Mouse (Mus musculus) embryonic facial prominence, embryonic 12.5 days (tissue): ENCODE measurements around the gene Srl. TPM values are rescaled to one million over a fixed set of nuclear protein-coding genes. Genes with fewer than 3 reads are reported as not detected.

Experiments used
- ATAC-seq: fragments of 200-750 bp; cut with Nextera tagmentation; 2 replicates; pipeline ENCODE4 v1.8.0; 2017; ENCODE audit not compliant: insufficient number of reproducible peaks, insufficient read depth, low FRiP score, low TSS enrichment
- H3K27ac ChIP-seq: fragments of 300-500 bp; sonication (generic); 2 replicates; pipeline ENCODE4 v1.5.1; 2016; ENCODE audit warnings: mild to moderate bottlenecking
- H3K27me3 ChIP-seq: fragments of 300-500 bp; sonication (generic); 2 replicates; pipeline ENCODE4 v1.6.1; 2016; ENCODE audit warnings: mild to moderate bottlenecking, moderate library complexity
- H3K36me3 ChIP-seq: fragments of 300-500 bp; sonication (generic); 2 replicates; pipeline ENCODE4 v1.6.1; 2016; ENCODE audit warnings: mild to moderate bottlenecking
- H3K4me1 ChIP-seq: fragments of 300-500 bp; sonication (generic); 2 replicates; pipeline ENCODE4 v1.6.1; 2016
- H3K4me2 ChIP-seq: fragments of 300-500 bp; sonication (generic); replicated peaks from 2 replicates; pipeline ENCODE4 v1.6.1; 2016; ENCODE audit warnings: mild to moderate bottlenecking, moderate library complexity
- H3K4me3 ChIP-seq: fragments of 300-500 bp; sonication (generic); 2 replicates; pipeline ENCODE4 v1.5.1; 2016; ENCODE audit warnings: mild to moderate bottlenecking
- H3K9ac ChIP-seq: fragments of 300-500 bp; sonication (generic); 2 replicates; pipeline ENCODE4 v1.6.1; 2016; ENCODE audit warnings: mild to moderate bottlenecking, moderate library complexity
- H3K9me3 ChIP-seq: fragments of 300-500 bp; sonication (generic); 2 replicates; pipeline ENCODE4 v1.6.1; 2016; ENCODE audit warnings: mild to moderate bottlenecking, moderate library complexity
- WGBS: fragments of 180-500 bp; shearing (Covaris S2); methylation state at CpG from one replicate; pipeline ENCODE4 v1.1.7; 2016; 5-methylcytosine and 5-hydroxymethylcytosine counted together
- polyA plus RNA-seq: library from polyadenylated mRNA; unstranded; fragments of >200 nt; fragmentation: Nextera tagmentation; extraction: Ambion mirVana; gene quantifications from 2 replicates; pipeline ENCODE4 v1.2.1, GENCODE M21; 2016

Srl gene
- polyA plus RNA-seq, 1 experiment from 2014 or later: 31.9 TPM

- Histone ChIP-seq H3K27ac (no peak overlapping the region), H3K4me2 (no peak overlapping the region), H3K36me3 (peaks cover 46% of the 10 kb centered on the region), H3K4me3 (no peak overlapping the region), H3K9me3 (no peaks in the 10 kb centered on the region), H3K9ac (no peak overlapping the region), H3K27me3 (no peaks in the 10 kb centered on the region), H3K4me1 (peaks cover 32% of the 10 kb centered on the region)
- WGBS: 44% methylated on average over 13 of the region's 13 CpGs
- peak; percentile 17; the same call in 1 of the 2 replicates for ATAC-seq
Measured at GRCm38 (mm10) chr16:4551056-4551455, 9.4 kb upstream of the Srl start.

GRCm38 (mm10) chr16:4548953-4549688, 7.5 kb upstream of the Srl start:
- Histone ChIP-seq H3K9me3 (no peaks in the 10 kb centered on the region), H3K4me2 (no peak overlapping the region), H3K27ac (no peak overlapping the region), H3K4me1 (peaks cover 31% of the 10 kb centered on the region), H3K27me3 (no peaks in the 10 kb centered on the region), H3K4me3 (no peak overlapping the region), H3K9ac (no peak overlapping the region), H3K36me3 (peaks cover 58% of the 10 kb centered on the region)
- 91% methylated on average over 18 of the region's 18 CpGs for WGBS
- no peak for ATAC-seq

- ATAC-seq: no peak
- Histone ChIP-seq H3K27ac (no peak overlapping the region), H3K4me3 (no peak overlapping the region), H3K4me2 (no peak overlapping the region), H3K9ac (no peak overlapping the region), H3K36me3 (peaks cover 58% of the 10 kb centered on the region), H3K4me1 (peaks cover 15% of the 10 kb centered on the region), H3K27me3 (no peaks in the 10 kb centered on the region), H3K9me3 (no peaks in the 10 kb centered on the region)
- 87% methylated on average over 5 of the region's 5 CpGs for WGBS
Measured at GRCm38 (mm10) chr16:4547611-4548010, 6.0 kb upstream of the Srl start.

GRCm38 (mm10) chr16:4546838-4547237, 5.2 kb upstream of the Srl start:
- Histone ChIP-seq H3K27ac (no peak overlapping the region), H3K9me3 (no peaks in the 10 kb centered on the region), H3K36me3 (peaks cover 58% of the 10 kb centered on the region), H3K4me1 (peaks cover 12% of the 10 kb centered on the region), H3K27me3 (no peaks in the 10 kb centered on the region), H3K4me2 (no peak overlapping the region), H3K9ac (no peak overlapping the region), H3K4me3 (no peak overlapping the region)
- 92% methylated on average over 8 of the region's 8 CpGs for WGBS
- ATAC-seq: no peak

DNA sequence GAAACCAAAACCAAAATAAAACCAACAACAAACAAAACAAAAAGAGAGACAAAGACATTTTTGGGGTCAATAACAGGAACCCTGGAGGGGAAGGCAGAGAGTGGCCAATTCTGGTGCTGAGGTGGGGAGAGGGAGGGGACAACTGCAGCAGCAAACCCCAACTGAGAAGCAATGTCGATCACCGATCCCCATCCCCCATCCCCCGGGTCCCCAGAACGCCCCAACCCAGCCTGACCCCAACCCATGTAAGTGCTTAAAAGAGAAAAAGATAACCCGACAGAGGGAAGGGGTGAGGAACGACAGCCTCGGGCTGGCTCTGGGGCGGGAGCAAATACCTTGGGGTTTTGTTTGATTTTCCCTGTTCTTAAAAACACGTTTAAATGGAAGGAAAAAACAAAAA, 3.2 kb upstream of the Srl start:
- H3K36me3 ChIP-seq: peaks cover 46% of the 10 kb centered on the region

DNA sequence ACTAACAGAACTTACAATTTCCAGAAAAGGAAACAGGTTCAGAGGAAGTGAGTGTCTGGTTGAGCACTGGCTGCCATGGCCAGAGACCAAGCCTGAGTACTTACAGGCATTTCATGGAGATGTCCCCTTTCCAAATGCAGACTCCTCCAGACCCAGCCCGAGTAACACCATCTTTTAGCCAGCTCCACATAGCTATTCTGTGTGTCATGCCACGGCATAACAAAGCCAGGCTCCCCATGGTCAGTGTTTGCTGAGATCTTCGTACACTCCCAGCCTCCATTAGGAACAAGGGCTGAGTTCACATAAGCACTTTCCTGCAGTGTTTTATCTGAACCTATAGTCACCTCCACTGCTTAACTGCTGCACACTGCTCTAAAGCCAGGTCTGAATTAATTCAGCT, 1.6 kb upstream of the Srl start:
- H3K27me3 ChIP-seq: no peaks in the 10 kb centered on the region
- H3K9ac ChIP-seq: no peak overlapping the region
- H3K4me3 ChIP-seq: no peak overlapping the region
- H3K36me3 ChIP-seq: peaks cover 30% of the 10 kb centered on the region
- no peak overlapping the region for H3K4me2 ChIP-seq
- no peak for ATAC-seq
- 0 out of 2 replicates have a peak, but pooled peaks cover 5% of the 10 kb centered on the region for H3K4me1 ChIP-seq
- H3K9me3 ChIP-seq: no peaks in the 10 kb centered on the region
- 80% methylated on average over 3 of the region's 3 CpGs for WGBS
- H3K27ac ChIP-seq: no peak overlapping the region

More for the DNA sequence above, 3.2 kb upstream of the Srl start:
- Histone ChIP-seq H3K9me3 (no peaks in the 10 kb centered on the region), H3K4me1 (0 out of 2 replicates have a peak, but pooled peaks cover 5% of the 10 kb centered on the region), H3K4me3 (no peak overlapping the region), H3K9ac (no peak overlapping the region), H3K27me3 (no peaks in the 10 kb centered on the region), H3K27ac (no peak overlapping the region), H3K4me2 (no peak overlapping the region)
- no peak for ATAC-seq
- 74% methylated on average over 9 of the region's 9 CpGs for WGBS

- no peak for ATAC-seq
- H3K36me3 ChIP-seq: peaks cover 24% of the 10 kb centered on the region
- no peak overlapping the region for H3K9ac ChIP-seq
- no peaks in the 10 kb centered on the region for H3K27me3 ChIP-seq
- H3K4me3 ChIP-seq: peak overlapping the region; percentile 41
- no peak overlapping the region for H3K27ac ChIP-seq
- peaks cover 8% of the 10 kb centered on the region; the same call in 1 of the 2 replicates for H3K4me1 ChIP-seq
- no peaks in the 10 kb centered on the region for H3K9me3 ChIP-seq
- H3K4me2 ChIP-seq: peak overlapping the region; percentile 50
- WGBS: 44% methylated on average over 7 of the region's 7 CpGs
Measured at GRCm38 (mm10) chr16:4542236-4542774, 689 bp upstream of the Srl start.

DNA sequence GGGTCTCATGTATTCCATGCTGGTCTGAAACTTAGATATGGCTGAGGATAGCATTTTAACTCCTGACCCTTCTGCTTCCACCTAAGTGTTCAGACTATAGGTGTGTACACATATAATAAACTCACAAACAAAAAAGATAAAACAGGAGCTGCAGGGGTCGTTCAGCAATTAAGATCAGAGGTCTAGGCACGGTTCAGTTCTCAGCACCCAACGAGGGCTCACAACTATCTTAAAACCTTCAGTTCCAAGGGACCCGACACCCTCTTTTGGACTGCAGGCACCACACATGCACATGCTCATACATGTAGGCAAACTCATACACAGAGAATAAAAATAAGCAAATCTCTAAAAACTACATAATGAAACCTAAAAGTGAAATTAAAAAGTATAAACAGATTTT, 583 bp downstream of the Srl start:
- Histone ChIP-seq H3K4me1 (peaks cover 8% of the 10 kb centered on the region; the same call in 1 of the 2 replicates), H3K27me3 (no peaks in the 10 kb centered on the region), H3K36me3 (peaks cover 12% of the 10 kb centered on the region), H3K9ac (0 out of 2 replicates have a peak overlapping the region, but pooled peaks have one; percentile 31), H3K4me2 (peak overlapping the region; percentile 50), H3K4me3 (peak overlapping the region; percentile 41), H3K9me3 (no peaks in the 10 kb centered on the region), H3K27ac (no peak overlapping the region)
- 61% methylated on average over 4 of the region's 4 CpGs for WGBS
- ATAC-seq: no peak

GRCm38 (mm10) chr16:4540064-4540775, 1.4 kb downstream of the Srl start:
- H3K4me3 ChIP-seq: no peak overlapping the region

DNA sequence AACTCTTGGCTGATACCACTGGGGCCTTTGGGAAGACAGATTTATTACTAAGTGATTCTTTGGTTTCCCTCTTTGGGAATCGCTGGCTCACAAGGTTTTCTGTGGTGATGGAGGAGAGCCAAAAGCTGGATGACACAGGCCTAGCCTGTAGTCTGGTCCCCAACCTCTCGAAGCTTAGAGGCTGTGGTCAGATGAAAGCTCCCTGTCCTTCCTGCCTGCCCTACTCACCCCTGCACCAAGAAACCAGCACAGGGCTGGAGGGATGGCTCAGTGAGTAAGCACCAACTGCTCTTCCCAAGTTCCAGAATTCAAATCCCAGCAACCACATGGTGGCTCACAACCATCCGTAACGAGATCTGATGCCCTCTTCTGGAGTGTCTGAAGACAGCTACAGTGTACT, 2.1 kb downstream of the Srl start:
- Histone ChIP-seq H3K9ac (no peak overlapping the region), H3K27me3 (no peaks in the 10 kb centered on the region), H3K9me3 (no peaks in the 10 kb centered on the region), H3K4me2 (no peak overlapping the region), H3K4me1 (peaks cover 8% of the 10 kb centered on the region; the same call in 1 of the 2 replicates), H3K4me3 (no peak overlapping the region), H3K27ac (no peak overlapping the region), H3K36me3 (no peaks in the 10 kb centered on the region)
- whole genome bisulfite sequencing: 74% methylated on average over 4 of the region's 4 CpGs
- no peak for ATAC-seq

More at GRCm38 (mm10) chr16:4540064-4540775, 1.4 kb downstream of the Srl start:
- WGBS: 82% methylated on average over 12 of the region's 12 CpGs
- H3K27me3 ChIP-seq: no peaks in the 10 kb centered on the region
- peaks cover 5% of the 10 kb centered on the region for H3K36me3 ChIP-seq
- no peak overlapping the region for H3K27ac ChIP-seq
- no peak overlapping the region for H3K9ac ChIP-seq
- ATAC-seq: no peak
- H3K4me1 ChIP-seq: peaks cover 8% of the 10 kb centered on the region; the same call in 1 of the 2 replicates
- H3K9me3 ChIP-seq: no peaks in the 10 kb centered on the region
- H3K4me2 ChIP-seq: no peak overlapping the region

GRCm38 (mm10) chr16:4537616-4538358, 3.8 kb downstream of the Srl start:
- 67% methylated on average over 3 of the region's 3 CpGs for WGBS
- ATAC-seq: no peak
- H3K27ac ChIP-seq: no peak overlapping the region

More at GRCm38 (mm10) chr16:4537616-4538358, 3.8 kb downstream of the Srl start:
- no peak overlapping the region for H3K4me2 ChIP-seq
- H3K27me3 ChIP-seq: no peaks in the 10 kb centered on the region
- H3K36me3 ChIP-seq: no peaks in the 10 kb centered on the region
- H3K4me3 ChIP-seq: no peak overlapping the region
- H3K9ac ChIP-seq: no peak overlapping the region
- peaks cover 8% of the 10 kb centered on the region; the same call in 1 of the 2 replicates for H3K4me1 ChIP-seq
- H3K9me3 ChIP-seq: no peaks in the 10 kb centered on the region
